Mouse (Mus musculus) bone marrow macrophage, adult 2 months (primary cell): ENCODE data around the gene Zfyve26.

ENCODE experiments used
- CTCF ChIP-seq: IDR thresholded peaks from 2 replicates; pipeline ENCODE4 v1.5.1; 2012; ENCODE audit warnings: low read depth, mild to moderate bottlenecking, low read length, moderate library complexity
- POLR2A ChIP-seq: IDR thresholded peaks from 2 replicates; pipeline ENCODE4 v1.6.1; 2012; ENCODE audit warnings: mild to moderate bottlenecking, low read depth, low read length, borderline replicate concordance

DNA sequence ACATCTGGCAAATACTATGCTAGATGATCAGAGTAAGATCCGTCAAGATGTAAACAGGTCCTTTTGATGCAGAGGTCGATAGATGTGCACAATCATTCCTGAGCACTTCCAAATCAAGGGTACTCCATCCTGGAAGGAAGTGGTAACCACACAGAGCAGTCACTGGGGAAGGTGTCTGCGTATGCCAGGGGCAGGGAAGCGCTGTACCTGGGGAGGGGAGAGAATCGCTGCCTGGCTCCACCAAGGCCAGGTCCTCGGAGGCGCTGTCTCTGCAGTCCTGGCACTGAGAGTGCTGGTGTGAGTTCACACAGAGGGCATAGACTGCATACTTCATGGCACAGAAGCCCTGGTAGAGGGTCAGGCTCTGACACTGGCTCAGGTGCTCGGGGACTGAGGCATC, 13.5 kb downstream of the Zfyve26 start:
- no peak for TF ChIP-seq CTCF
- TF ChIP-seq POLR2A, result no peak
